Mouse (Mus musculus) cerebellum, adult 2 months (tissue): ENCODE measurements around the gene Aff1.

Experiments used
- CTCF ChIP-seq: fragments of 200-500 bp; IDR thresholded peaks from 2 replicates; pipeline ENCODE4 v1.5.1; 2011; ENCODE audit warnings: low read depth, mild to moderate bottlenecking, control low read depth, low read length, moderate library complexity, borderline replicate concordance; ENCODE audit not compliant: insufficient read depth
- POLR2A ChIP-seq: fragments of 200-500 bp; IDR thresholded peaks from 2 replicates; pipeline ENCODE4 v1.6.1; 2011; ENCODE audit warnings: low read length, control low read depth, borderline replicate concordance; ENCODE audit not compliant: insufficient read depth

DNA sequence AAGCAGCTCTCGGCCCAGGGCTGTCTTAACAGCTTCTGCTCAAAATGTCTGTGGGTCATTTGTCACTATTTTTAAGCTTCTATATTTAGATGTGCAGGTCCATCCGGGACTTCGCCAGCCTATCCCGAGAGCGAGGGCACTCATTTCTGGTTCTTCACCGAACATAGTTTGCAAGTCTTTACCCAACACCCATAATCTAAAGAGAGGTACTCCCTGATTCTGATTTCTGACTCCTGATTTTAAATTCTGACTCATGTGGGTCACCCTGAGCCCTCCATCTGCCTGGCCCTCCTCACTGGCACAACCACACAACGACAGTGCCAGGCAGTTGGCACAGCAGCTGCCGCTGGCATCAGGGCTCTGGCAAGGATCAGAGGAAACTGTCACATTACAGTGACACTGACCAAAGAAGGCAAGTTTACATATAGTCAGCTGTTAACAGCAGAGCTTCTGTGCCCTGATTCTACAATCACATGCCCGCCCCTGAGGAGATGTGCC is 97.5 kb downstream of the Aff1 start:
- TF ChIP-seq CTCF (no peak), POLR2A (peak; percentile 8; the same call in 1 of the 2 replicates)
